Mouse (Mus musculus) cerebellum, postnatal 25 days (tissue): ENCODE data around the gene Zmym1.
"Not testable (repeated sequence)": the region's sequence is repeated elsewhere in the genome, so short reads cannot be mapped to it uniquely, and the experiment has no call there.

ENCODE experiments used
- DNase-seq, 2 experiments: peaks; one replicate each; pipeline ENCODE4 v3.0.0; 2021; ENCODE audit warnings: mixed read lengths in 2 of 2

The Zmym1 gene

DNA sequence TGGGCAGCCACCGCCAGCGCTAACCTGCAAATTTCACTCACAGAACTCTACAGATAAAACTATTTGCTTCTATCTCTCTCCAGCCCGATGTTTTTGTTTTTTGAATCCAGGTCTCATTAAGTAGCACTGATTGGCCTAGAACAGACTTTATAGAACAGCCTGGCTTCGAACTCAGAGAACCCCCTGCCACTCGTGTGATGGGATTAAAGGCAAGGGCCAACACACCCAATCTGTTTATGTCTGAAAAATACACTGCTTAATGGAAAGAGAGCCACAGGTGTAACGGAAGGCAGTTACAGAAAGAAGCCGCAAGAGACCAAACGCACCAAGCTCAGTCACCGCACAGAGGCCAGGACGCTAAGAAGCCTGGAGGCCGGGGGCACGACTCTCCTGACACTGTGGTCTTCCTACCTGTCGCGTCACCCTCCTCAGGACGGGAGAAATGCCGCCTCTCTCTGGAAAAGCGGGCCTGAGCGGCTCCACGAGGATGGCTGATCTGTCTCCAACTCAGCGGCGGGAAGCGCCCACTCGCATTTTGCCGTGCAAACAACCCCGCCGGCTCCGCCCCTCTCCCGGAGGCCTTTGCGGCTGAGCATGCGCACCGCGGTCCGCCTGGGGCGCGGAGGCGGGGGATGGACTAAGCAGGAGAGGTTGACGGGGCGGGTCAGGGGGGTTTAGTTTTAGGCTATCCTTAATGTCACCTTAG, at the start of gene Zmym1:
Gene Zmym1, minus strand, starts transcription at position 568 of the 706 bp plus-strand sequence.
- peak; percentile 90 to 94 for DNase-seq

DNA sequence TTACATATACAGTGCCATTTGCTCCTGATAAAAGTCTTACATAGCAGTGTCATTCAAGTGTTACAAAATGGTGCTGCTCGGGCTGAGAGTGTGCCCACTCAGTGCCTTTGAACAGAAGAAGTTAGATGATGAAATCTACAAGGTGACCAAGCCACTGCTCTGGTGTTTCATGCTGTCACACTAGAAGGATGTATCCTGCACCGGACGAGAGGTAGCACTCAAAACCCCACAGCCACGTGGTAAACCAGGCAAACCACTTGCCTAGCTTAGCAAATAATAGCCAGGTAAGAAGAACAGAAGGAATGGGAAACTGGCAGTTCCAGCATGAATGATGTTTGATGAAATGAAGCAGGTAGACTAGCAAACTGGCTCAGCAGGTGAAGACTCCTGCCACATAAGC, 49.6 kb upstream of the Zmym1 start:
- DNase-seq: no peak

DNA sequence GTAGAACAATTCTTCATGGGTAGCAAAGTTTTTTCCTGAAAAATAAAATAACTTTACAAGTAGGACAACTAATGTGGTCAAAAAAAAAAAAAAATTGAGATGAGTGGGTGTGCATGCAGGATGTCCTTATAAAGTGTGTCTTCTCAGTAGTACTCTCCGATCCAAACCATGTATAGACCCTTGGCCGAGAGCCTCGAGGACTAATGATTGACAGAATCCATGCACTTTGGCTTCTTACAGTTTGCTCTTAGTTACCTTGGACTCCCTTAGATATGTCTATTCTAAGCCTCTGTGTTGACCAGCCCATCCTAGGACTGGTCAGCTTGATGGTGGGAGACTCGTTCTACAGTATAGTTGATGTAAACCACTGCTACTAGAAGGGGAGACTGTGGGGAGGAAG, 46.6 kb upstream of the Zmym1 start:
- no peak for DNase-seq

DNA sequence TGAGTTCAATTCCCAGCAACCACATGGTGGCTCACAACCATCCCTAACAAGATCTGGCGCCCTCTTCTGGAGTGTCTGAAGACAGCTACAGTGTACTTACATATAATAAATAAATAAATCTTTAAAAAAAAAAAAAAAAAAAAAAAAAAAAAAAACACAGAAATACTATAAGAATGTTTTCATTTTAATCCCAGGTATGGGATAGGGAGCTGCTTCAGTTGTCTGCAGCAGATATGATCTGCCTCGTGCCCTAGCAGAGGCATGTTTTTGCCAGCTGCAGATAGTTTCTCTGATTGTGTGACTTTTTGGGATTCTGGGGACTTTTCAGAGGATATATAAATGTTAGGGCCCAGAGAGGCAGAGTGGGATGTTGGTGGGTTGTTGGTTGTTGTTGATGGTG, 38.6 kb upstream of the Zmym1 start:
- not testable (repeated sequence) for DNase-seq

DNA sequence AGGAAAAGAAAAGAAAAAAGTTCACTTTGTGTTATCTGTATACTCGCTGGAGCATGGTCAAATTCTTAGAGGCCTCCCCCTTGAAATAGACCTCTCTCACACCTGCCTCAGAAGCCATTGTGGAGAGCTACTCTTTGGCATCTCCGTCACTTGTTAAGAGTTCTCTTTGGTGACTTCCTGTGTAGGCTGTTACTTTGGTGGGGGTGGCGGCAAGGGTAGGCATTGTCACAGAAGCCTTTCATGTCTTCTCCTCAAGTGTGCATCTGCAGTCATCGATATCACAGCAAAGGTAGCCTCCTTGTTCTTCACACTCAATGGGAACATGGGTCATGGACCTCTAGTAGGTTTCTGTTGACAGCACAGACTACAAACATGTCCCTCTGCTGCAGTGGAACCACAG, 34.1 kb upstream of the Zmym1 start:
- no peak for DNase-seq

DNA sequence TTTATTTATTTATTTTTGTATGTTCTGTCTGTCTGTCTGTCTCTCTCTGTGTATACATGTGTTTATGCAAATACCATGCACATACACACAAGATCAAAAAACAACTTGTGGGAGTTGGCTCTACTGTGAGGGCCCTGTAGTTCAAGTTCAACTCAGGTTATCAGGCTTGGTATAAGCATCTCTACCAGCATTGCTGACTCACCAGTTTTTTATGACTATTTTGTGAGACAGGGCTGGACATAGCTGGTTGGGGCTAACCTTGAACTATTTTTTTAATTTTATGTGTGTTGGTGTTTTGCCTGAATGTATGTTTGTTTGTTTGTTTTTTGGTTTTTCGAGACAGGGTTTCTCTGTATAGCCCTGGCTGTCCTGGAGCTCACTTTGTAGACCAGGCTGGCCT, 30.2 kb upstream of the Zmym1 start:
- DNase-seq: no peak

DNA sequence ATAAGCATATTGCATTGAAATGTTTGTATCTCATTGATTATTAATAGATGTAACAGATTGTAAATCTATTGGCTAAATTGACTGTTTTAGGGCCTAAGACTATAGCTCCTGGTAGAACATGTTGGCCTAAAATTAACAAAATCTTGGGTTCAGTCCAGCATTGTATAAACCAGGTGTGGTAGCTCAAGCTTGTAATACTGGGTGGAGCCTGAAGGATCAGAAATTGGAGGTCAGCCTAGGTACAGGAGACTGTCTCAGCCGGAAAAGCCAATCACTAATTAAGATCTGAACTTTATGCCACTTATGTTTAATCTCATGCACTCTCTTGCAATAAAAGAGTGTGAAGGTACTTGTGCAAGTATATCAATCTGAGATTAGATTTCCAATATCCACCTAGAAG, 24.8 kb upstream of the Zmym1 start:
- no peak for DNase-seq

DNA sequence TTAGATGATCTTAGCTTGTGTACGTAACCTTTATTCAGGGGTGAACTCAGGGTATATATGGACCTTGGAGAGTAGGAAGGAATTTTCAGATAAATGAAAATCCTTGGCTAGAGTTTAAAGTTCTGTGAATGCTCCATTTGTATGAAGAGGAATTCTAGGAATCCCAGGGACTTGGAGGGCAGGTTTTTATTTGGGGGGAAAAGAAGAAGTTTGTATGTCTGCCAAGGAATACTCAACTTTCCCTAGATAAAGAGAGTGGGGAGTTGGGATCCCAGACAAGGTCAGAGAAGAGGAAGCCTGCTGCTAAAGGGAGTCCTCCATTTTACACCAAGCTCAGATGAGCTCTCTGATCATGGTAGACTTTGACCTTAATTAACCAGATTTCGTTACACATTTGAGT, 22.2 kb upstream of the Zmym1 start:
- DNase-seq: no peak

DNA sequence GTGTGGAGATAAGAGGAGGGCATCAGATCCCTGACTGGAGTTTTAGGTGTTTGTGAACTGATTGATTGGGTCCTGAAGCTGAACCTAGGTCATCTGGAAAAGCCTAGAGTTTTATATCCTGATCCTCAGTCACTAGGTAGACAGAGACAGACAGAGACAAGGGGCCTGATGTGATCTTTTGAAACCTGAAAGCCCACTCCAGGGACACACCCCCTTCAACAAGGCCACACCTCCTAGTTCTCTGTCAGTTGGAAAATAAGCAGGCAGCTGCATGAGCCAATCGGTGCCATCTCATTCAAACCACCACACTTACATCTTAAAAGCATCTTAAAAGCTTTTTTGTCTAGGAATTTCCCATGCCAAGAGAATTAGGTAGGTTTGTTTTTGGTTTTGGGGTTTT, 19.9 kb upstream of the Zmym1 start:
- no peak for DNase-seq

DNA sequence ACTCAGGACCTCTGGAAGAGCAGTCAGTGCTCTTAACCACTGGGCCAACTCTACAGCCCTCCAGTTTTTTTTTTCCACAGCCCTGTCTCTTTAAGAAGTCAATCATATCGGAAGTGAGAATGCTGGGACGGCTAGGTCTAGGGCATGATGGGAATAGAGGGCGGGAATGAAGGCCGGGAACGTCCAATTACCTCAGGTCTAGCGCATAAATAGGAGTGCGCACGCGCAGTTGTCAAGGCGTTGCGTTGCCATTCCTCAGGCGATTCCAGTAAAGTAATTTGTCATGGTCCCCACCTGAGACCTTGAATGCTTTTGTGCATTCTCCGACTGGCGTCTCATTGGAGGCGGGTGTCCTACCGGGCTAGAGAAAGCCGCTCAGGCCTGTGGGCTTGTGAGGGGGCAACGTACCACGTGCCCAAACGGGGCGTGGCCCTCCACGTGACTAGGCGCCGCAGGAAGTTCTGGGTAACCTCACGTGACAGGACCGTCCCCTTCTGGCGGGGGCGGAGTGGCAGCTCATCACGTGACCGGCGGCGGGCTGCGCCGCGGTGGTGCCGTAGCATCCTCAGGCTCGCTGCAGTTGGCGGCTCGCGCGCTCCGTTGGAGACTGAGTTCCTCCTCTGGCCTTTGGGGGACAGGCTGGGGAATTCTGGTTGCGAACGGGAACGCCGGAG, 16.1 kb upstream of the Zmym1 start, which contains the start of gene Zmym6:
Gene Zmym6, plus strand, starts transcription at position 509 of the 674 bp plus-strand sequence.
- DNase-seq: peak; percentile 97 to 98

DNA sequence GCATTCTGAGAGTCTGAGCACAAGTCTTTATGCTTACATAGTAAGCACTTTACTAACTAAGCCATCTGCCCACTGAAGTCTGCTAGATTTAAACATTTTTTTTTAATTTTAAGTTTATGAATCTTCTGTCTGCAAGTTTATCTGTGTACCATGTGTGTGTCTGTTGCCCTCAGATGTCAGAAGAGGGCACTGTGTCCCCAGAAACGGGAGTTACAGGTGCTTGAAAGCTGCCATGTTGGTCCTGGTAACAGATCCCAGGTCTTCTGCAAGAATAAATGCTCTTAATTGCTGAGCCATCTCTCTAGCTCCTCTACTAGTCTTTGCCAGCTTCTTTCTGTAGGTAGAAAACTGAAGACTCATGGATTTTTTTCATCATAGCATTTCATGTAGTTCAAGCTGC, 14.0 kb upstream of the Zmym1 start:
- no peak for DNase-seq

DNA sequence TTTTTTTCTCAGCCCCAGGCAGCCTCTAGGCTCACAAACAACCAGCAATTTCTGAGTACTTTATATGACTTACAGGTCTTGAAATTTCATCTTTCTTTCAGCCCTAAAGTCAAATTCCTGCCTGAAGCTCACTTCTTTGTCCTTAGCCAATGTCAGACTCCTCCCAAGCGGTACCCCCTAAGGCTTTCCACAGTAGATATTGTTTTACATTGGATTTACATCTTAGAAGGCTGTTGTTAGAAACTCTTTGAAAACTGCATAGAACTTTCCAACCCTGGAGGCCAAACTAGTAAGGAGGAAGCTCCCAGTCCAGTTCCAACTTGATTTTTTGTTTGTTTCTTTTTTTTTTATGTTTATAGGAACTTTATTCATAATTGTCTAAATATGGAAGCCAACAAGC, 3.1 kb upstream of the Zmym1 start:
- no peak for DNase-seq

DNA sequence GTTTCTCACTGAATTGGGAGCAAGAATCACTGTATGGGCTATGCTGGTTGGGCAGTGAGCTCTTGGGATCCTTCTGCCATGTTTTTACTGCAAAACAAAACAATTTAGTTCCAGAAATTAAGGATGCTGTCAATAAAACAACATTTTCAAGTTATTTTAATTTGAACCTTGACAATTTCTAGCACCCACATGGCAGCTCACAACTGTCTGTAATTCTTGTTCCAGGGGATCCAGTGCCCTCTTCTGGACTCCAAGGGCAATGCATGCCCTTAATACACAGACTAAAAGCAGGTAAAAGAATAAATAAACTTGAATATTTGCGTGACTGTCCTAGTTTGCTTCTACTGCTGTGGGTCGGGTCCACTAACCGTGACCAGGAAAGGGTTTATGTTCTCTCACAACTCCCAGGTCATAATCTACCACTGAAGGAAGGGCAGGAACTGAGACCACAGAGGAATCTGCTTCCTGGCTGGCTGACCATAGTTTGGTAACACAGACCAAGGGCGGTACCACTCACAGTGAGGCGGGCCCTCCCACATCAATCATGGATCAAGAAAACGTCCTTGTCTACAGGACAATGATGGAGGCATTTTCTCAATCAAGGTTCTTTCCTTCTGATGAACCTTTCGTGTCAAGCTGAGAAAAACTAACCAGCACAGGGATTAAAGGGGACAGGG, 6.3 kb downstream of the Zmym1 start:
- no peak for DNase-seq

DNA sequence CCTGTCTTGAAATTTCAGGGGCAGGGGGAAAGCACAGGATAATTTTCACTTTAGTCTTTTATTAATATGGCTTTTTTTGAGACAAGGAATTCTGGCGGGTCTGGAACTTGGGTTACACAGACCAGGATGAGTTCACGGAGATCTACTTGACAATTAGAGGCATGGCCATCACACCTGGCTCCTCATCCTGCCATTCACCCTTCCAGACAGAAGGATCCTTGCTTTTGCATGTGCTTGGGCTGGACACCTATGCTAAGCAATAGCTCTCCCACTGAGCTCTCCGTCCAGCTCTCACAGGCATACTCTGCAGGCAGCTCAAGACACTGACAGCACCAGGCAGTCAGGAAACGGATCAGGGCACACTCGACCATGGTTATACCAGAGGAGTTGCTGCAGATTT, 7.9 kb downstream of the Zmym1 start:
- DNase-seq: no peak

DNA sequence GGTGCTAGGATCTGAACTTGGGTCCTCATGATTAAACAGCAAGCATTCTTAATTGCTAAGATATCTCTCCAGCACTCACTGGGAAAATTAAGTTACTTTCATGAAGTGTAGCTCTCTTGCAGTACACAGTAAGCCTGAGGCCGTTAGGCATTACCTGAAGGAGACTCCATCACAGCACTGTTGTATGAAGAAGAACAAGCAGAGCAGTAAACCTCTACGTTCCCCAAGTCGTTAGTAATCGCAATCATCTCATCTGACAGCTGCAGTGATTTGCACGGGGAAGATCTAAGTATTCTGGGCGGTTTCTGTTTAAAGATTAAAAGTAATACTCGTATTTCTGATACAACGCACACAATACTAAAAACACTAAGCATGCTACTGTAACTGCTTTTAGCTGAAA, 9.8 kb downstream of the Zmym1 start:
- DNase-seq: no peak

DNA sequence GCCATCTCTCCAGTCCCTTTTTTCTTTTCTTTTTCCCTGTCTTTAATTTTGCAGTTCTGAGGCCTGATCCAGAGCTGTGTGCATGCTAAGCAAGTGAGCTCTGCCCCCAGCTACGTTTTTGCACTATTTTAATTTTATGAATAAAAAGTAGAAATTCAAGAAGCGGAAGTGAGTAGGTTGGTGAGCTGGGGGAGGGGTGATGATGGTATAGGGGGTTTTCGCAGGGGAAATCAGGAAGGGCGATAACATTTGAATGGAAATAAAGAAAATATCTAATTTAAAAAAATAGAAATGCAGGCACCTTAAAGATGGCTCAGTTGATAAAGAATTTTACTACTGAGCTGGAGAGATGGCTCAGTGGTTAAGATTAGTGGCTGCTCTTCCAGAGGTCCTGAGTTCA, 17.4 kb downstream of the Zmym1 start:
- DNase-seq: no peak

DNA sequence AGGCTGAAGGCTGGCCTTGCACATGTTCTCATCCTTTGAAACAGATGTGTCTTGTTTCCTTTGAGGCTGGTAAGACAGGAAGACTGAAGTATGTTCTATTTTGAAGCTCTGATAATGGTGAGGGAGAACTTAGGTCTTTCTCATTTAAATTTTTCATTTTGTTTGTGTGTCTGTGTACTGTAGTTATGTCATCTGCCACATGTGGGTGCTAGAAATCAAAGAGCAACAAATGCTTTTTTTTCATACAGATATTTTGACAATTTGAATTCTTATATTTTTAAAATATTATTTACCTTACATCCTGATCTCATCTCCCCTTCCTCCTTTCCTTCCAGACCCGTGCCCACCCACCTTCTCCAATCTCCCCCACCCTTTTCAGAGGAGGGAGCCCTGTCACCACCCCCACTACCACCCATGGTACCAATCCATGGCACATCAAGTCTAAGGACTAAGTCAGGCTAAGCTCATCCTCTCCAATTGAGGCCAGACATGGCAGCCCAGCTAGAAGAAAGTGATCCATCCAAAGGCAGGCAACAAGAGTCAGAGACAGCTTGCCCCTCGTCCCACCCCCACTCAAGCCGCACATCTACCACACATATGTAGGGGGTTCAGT, 21.0 kb downstream of the Zmym1 start:
- DNase-seq: no peak

DNA sequence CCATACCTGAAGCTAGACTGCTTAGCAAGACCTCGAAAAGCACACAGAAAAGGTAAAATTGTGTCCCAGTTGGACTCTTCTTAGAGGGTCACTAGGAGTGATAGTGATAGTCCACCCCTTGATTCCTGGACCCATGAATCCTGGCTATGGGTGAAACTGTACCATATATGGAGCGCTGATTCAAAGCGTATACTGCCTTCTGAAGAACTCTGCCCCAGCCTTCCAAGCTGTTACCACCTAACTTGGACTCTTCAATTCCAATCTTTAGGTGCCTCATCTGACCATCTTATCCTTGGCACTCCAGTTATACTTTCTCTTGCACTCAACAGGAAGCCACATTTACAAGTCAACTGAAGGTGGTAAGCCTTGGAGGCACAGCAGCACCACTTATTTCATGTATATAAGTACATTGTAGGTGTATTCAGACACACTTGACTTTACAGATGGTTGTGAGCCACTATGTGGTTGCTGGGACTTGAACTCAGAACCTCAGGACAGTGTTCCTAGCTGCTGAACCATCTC, 22.1 kb downstream of the Zmym1 start:
- no peak for DNase-seq

DNA sequence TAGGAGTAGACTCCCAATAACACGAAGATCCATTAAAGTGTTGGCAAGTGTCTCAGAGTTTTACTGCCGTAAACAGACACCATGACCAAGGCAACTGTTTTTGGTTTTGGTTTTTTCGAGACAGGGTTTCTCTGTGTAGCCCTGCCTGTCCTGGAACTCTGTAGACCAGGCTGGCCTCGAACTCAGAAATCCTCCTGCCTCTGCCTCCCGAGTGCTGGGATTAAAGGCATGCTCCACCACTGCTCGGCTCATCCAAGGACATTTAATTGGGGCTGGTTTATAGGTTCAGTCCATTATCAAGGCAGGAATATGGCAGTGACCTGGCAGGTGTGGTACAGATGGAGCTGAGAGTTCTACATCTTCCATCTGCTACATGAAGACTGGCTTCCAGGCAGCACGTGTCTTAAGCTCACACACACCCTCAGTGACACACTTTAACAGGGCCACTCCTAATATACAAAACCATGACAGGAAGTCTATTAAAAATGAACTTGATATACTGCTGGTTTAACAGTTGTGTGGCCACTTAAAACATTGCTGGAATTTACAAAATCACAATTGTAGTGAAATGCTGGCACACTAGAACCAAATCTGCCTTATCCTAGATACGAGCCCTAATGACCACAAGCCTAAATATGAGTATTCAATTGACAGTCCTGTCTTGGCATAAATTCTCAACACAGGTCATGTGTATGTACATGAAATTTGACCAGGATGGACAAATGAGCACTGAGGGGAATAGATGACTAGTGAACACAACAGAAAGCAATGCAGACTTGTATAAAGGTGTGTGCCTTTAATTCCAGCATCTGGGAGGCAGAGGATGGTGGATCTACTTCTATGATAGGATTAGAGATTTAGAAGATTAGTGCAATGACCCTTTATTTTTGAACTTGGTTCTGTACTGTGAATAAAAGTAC, 22.8 kb downstream of the Zmym1 start:
- DNase-seq: no peak

DNA sequence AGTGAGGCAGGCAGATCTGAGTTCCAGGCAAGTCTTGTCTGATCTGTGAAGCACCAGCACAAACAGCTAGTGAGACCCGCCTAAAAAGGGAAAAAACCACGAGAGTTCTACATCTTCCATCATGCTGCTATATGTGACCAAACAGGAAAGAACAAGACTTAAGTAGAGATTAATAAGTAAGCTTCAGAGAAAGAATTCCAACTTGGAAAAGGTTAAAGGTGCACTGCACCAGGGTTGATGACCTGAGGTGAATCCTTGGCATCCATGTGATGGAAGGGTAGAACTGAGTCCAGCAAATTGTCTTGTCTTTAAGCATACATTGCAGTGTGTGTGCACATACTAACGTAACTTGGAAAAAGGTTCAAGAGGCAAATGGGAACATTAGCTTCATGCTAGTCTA, 23.8 kb downstream of the Zmym1 start:
- no peak for DNase-seq

DNA sequence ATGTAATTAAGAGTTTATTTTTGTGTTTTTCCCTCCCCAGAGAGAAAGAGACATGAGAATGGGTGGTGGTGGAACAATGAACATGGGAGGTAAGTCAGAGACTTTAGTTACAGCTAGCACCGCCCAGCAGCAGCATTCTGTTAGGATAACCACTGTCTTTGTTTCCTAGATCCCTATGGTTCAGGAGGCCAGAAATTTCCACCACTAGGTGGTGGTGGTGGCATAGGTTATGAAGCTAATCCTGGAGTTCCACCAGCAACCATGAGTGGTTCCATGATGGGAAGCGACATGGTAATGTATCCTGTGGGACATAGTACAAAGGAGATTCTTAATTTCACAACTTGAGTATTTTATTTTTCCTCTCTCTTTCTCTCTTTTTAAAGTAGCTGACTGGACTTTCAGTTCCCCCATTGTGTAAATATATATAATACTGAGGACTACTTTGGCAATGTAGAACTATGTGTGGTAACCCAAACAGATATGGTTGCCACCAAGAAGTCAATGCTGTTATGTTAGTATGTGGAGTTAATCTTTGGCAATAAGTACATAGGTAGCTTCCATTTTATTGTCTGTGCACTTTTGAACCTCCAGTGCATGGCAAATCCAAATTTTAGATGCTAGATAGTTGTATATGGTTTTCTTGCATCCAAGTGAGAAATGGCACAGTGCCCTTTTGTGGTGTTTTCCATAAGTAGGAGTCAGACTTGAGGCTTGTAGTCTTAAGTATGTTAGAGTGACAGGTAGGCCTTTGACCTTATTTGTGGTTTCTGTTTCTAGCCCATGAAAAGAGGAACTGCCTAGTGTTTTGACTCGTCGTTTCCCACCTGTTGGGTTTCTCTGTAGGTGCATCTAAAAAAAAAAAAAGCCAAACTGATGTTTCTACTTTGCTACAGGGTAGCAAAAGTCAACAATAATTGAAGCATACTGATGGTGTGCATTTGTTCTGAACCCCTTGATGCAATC, 33.4 kb downstream of the Zmym1 start:
- peak; percentile 56 to 75 for DNase-seq
